Mouse (Mus musculus) neural tube, embryonic 15.5 days (tissue): ENCODE data around the gene Stat4. TPM values are rescaled to one million over a fixed set of nuclear protein-coding genes. Genes with fewer than 3 reads are reported as not detected.

Experiments used
- ATAC-seq: fragments of 200-750 bp; cut with Nextera tagmentation; 2 replicates; pipeline ENCODE4 v1.8.0; 2017; ENCODE audit warnings: mild to moderate bottlenecking, moderate TSS enrichment, moderate library complexity; ENCODE audit not compliant: low FRiP score
- H3K27ac ChIP-seq: fragments of 300-500 bp; sonication (generic); replicated peaks from 2 replicates; pipeline ENCODE4 v1.5.1; 2015; ENCODE audit warnings: mild to moderate bottlenecking, inconsistent platforms
- H3K27me3 ChIP-seq: fragments of 300-500 bp; sonication (generic); replicated peaks from 2 replicates; pipeline ENCODE4 v1.6.1; 2015; ENCODE audit warnings: inconsistent platforms
- H3K36me3 ChIP-seq: fragments of 300-500 bp; sonication (generic); 2 replicates; pipeline ENCODE4 v1.6.1; 2015; ENCODE audit warnings: inconsistent platforms
- H3K4me1 ChIP-seq: fragments of 300-500 bp; sonication (generic); 2 replicates; pipeline ENCODE4 v1.6.1; 2015; ENCODE audit warnings: inconsistent platforms
- H3K4me2 ChIP-seq: fragments of 300-500 bp; sonication (generic); 2 replicates; pipeline ENCODE4 v1.6.1; 2015; ENCODE audit warnings: inconsistent platforms, mild to moderate bottlenecking, moderate library complexity
- H3K4me3 ChIP-seq: fragments of 300-500 bp; sonication (generic); replicated peaks from 2 replicates; pipeline ENCODE4 v1.5.1; 2015; ENCODE audit warnings: mild to moderate bottlenecking, inconsistent platforms
- H3K9ac ChIP-seq: fragments of 300-500 bp; sonication (generic); replicated peaks from 2 replicates; pipeline ENCODE4 v1.6.1; 2015; ENCODE audit warnings: mild to moderate bottlenecking, inconsistent platforms
- H3K9me3 ChIP-seq: fragments of 300-500 bp; sonication (generic); replicated peaks from 2 replicates; pipeline ENCODE4 v1.6.1; 2016; ENCODE audit warnings: inconsistent platforms
- WGBS: fragments of 180-500 bp; shearing (Covaris S2); methylation state at CpG from one replicate; pipeline ENCODE4 v1.1.7; 2015; ENCODE audit warnings: mixed read lengths; 5-methylcytosine and 5-hydroxymethylcytosine counted together
- polyA plus RNA-seq: library from polyadenylated mRNA; unstranded; fragments of >200 nt; fragmentation: Nextera tagmentation; extraction: Ambion mirVana; gene quantifications from 2 replicates; pipeline ENCODE4 v1.2.1, GENCODE M21; 2015

Gene Stat4
- polyA plus RNA-seq, 1 experiment from 2014 or later: 0.45 TPM

DNA sequence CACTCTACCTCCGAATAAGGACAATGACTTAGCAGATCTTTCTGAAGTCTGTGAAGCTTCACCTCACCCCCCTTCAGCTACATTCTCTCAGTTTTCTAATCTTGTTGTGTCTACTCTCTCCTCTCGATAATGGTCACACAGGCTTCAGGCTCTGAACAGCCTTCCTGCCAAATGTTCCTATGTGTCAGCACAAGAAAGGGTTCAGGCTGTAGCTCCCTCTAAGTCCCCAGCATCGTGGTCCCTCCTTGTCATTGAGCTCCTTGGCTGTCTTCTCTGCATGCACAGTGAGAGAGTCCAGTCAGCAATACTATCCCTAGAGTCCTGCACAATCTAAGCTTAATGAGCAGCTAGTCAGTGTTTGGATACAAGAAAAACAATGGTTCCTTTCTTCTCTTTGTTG is 124.3 kb downstream of the Stat4 start:
- 74% methylated on average over 3 of the region's 3 CpGs for WGBS
- no peak for ATAC-seq

DNA sequence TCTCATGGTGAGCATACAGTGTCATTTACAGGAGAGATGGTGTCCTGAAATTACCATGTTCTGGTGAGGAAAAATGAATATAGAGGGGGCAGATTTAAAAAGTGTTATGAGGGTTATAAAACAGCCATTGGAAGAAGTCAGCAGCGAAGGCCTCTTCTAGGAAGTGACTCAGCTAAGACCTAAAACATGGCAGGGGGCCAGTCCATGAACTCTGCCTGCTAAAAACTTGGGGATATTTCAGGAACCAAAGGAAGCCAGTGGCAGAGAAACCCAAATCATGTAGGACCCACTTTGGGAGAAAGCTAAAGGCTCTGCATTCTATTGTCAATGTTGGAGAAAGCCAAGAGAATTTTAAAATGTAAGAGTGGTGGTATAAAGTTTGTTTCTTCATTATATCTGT is 125.4 kb downstream of the Stat4 start:
- Histone ChIP-seq H3K4me2 (no peak overlapping the region), H3K9ac (no peak overlapping the region), H3K27ac (no peak overlapping the region), H3K9me3 (no peaks in the 10 kb centered on the region), H3K4me1 (peaks cover 6% of the 10 kb centered on the region), H3K36me3 (no peaks in the 10 kb centered on the region), H3K4me3 (no peak overlapping the region), H3K27me3 (peaks cover 2% of the 10 kb centered on the region; the same call in 1 of the 2 replicates)
- WGBS: 86% methylated on average over 1 of the region's 1 CpGs
- ATAC-seq: no peak

More for the DNA sequence above, 124.3 kb downstream of the Stat4 start:
- Histone ChIP-seq H3K36me3 (no peaks in the 10 kb centered on the region), H3K9ac (no peak overlapping the region), H3K4me2 (no peak overlapping the region), H3K4me3 (no peak overlapping the region), H3K27me3 (no peaks in the 10 kb centered on the region; the same call in 1 of the 2 replicates), H3K27ac (no peak overlapping the region), H3K4me1 (peaks cover 6% of the 10 kb centered on the region), H3K9me3 (no peaks in the 10 kb centered on the region)

DNA sequence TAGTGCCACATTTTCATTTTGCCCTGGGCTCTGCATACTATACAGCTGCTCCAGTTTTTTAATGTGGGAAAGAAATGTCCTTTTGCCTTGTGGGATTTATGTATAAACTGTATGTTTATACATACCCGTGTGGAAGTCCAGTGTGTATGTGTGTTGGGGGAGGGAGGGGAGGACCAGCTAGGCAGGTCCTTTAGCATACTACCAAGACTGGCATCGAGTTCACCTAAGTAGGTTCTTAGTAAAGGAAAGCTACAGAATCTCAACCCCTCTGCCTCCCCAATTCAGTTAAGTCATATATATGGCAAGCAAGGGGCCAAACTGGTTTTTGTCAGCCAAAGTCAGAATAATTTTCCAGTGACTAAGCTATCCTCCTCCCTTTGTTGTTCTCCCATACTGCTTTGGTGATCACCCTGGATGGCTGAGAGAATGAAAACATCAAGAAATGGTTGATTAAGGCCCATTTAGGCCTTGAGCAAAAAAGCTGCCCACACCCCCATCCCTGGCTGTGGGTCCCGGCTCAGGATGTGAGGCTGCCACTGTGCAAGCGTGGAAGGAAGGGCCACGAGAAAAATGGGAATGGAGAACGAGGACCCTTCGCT is 126.2 kb downstream of the Stat4 start:
- Histone ChIP-seq H3K36me3 (no peaks in the 10 kb centered on the region), H3K9ac (peak overlapping the region; percentile 51), H3K9me3 (no peaks in the 10 kb centered on the region), H3K4me2 (peak overlapping the region; percentile 73), H3K4me1 (peaks cover 6% of the 10 kb centered on the region), H3K27ac (peak overlapping the region; percentile 91), H3K27me3 (peaks cover 2% of the 10 kb centered on the region; the same call in 1 of the 2 replicates), H3K4me3 (peak overlapping the region; percentile 37)
- ATAC-seq: peak; percentile 51
- WGBS: 29% methylated on average over 7 of the region's 7 CpGs

DNA sequence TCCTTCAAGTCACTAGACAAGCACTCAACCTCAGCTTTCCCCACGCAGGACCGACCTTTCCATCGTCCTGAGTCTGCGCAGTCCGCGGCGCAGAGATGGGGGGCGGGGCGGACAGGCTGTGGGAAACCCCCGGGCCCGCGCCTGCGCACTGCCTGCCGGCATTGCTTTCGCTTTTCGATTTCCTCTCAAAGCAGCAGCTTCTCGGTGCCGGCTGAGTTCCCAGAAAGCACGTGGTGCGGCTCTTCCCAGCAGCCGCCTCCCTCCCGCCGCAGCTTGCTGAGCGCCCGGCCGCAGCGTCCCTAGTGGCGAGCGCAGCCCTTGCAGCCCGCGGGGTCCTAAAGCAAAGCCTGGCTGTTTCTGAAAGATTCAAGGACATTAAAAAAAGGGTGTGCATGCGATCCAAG is 126.7 kb downstream of the Stat4 start:
- Histone ChIP-seq H3K9me3 (no peaks in the 10 kb centered on the region), H3K4me2 (peak overlapping the region; percentile 73), H3K27me3 (peaks cover 2% of the 10 kb centered on the region; the same call in 1 of the 2 replicates), H3K4me3 (peak overlapping the region; percentile 37), H3K9ac (peak overlapping the region; percentile 51), H3K27ac (peak overlapping the region; percentile 91), H3K36me3 (no peaks in the 10 kb centered on the region), H3K4me1 (peaks cover 9% of the 10 kb centered on the region)
- WGBS: under 1% methylated on average over 32 of the region's 32 CpGs
- peak; percentile 97 for ATAC-seq

DNA sequence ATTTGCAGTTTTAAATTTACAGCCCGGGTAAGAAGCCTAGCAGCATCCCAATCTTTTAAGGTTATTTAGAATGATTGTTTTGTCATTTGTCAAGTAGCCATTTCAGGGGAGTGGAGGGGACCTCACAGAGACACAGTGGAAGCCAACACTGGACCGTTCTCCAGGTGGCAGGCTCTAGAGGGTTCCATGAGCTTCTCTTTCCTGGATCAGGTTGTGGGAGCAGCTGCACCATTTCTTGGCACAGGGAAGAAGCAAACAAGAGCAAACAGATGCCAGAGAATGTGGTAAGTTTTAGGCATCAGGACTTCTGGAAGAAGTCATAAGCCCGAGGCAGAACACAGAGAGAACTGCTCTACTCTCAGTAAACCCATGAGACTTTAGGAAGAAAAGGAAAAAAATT is 129.5 kb downstream of the Stat4 start:
- Histone ChIP-seq H3K9me3 (no peaks in the 10 kb centered on the region), H3K4me2 (no peak overlapping the region), H3K27ac (no peak overlapping the region), H3K4me1 (peaks cover 23% of the 10 kb centered on the region), H3K4me3 (no peak overlapping the region), H3K36me3 (no peaks in the 10 kb centered on the region), H3K9ac (no peak overlapping the region), H3K27me3 (peaks cover 2% of the 10 kb centered on the region; the same call in 1 of the 2 replicates)
- 77% methylated on average over 3 of the region's 3 CpGs for WGBS
- ATAC-seq: no peak

DNA sequence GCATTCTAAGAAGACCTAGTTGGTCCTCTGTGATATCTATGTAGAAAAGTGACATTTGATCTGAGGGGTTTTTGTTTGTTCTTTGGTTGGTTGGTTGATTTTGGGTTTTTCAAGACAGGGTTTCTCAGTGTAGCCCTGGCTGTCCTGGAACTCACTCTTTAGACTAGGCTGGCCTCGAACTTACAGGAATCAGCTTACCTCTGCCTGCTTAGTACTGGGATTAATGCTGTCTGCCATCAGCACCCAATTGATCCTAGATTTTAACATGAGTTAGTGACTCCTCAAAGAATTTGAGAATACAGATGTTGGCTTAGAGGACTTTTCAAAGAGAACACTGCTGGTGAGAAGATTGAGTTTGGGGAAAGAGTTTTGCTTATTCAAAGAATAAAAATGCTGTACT is 130.8 kb downstream of the Stat4 start:
- ATAC-seq: no peak
- Histone ChIP-seq H3K9me3 (no peaks in the 10 kb centered on the region), H3K27me3 (peaks cover 2% of the 10 kb centered on the region; the same call in 1 of the 2 replicates), H3K4me3 (no peak overlapping the region), H3K4me2 (no peak overlapping the region), H3K36me3 (no peaks in the 10 kb centered on the region), H3K4me1 (peaks cover 23% of the 10 kb centered on the region), H3K27ac (no peak overlapping the region), H3K9ac (no peak overlapping the region)
- WGBS: 94% methylated on average over 1 of the region's 1 CpGs

DNA sequence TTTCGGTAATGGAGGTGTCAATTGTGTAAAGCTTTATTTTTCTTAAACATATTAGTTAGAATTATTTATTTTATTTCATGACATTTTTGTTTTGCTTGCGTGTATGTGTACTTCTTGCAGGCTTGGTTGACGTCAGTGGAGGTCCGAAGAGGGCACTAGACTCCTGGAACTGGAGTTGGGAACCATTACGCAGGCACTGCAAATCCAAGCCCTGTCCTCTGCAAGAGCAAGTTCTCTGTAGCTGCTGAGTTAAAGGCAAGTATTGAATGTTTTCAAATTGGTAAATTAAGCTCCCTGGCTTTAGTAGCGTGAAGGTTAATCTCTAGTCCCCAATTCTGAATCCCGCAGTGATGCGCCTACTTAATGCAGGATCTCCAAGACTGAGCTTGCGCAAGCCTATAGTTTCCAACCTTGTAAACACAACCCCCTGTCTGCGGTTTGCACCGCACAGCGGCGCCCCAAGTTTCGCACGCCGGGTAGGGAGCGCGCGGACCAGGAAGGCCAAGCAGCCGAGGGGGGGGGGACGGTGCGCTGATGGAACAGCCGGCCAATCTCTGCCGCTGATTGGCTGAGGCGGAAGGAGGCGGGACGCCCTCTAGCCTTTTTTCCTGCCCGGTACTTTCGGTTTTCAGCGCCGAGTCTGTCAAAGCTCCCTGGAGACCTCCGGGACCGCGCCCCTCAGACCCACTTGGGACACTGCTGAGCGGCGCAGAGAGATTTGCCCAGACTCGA is 132.1 kb downstream of the Stat4 start, which contains the start of gene Stat1:
TSS of gene Stat1 (plus strand) at position 581 of the 732 bp plus-strand sequence.
- Histone ChIP-seq H3K36me3 (no peaks in the 10 kb centered on the region), H3K27ac (peak within 1 kb of the TSS; percentile 71), H3K9me3 (no peaks in the 10 kb centered on the region), H3K4me2 (peak within 1 kb of the TSS; percentile 89), H3K4me3 (peak within 1 kb of the TSS; percentile 92), H3K9ac (peak within 1 kb of the TSS; percentile 71), H3K4me1 (peaks cover 17% of the 10 kb centered on the region), H3K27me3 (peaks cover 2% of the 10 kb centered on the region; the same call in 1 of the 2 replicates)
- ATAC-seq: peak; percentile 95
- 4% methylated on average over 37 of the region's 37 CpGs for WGBS

DNA sequence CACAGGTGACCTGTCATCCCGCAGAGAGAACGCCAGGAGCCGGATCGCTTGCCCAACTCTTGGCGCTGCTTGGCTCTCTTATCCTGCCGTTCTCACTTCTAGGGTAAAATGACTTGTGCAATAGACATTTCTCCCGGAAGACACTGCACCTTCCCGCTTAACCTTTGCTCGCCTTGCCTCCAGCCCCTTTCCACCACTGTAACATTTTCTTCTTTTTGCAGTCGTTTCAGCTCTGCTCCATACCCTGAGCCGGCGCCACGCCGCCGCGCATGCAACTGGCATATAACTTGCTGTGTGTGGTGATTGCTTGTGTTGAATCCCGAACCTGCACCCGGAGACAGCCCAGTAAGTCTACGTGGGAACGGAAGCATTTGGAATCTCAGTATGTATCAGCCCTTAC is 132.7 kb downstream of the Stat4 start:
- Histone ChIP-seq H3K27ac (0 out of 2 replicates have a peak overlapping the region, but pooled peaks have one; percentile 66), H3K4me1 (peaks cover 17% of the 10 kb centered on the region), H3K4me3 (peak overlapping the region; percentile 92), H3K36me3 (no peaks in the 10 kb centered on the region), H3K27me3 (peaks cover 2% of the 10 kb centered on the region; the same call in 1 of the 2 replicates), H3K9me3 (no peaks in the 10 kb centered on the region), H3K9ac (peak overlapping the region; percentile 71), H3K4me2 (peak overlapping the region; percentile 89)
- peak; percentile 43 for ATAC-seq
- WGBS: under 1% methylated on average over 20 of the region's 20 CpGs

DNA sequence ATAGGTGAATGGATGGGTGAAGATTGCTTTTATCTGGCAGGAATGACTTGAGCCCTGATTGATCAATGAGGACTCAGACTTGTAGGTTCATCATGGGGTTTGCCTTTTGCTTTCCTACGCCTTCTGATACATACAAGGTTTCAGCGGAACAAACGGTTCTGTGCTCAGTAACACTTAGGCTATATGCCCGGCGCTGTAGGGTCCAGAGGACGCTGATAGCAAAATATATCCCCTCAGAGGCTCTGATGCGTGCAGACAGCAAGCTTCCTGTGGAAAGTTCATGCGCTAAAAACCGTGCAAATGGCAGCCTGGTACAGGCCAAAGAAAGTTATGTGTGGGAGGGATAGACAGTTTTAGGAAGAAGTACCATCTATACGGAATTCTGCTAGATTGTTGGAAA is 133.2 kb downstream of the Stat4 start:
- Histone ChIP-seq H3K4me1 (peaks cover 17% of the 10 kb centered on the region), H3K4me3 (peak overlapping the region; percentile 92), H3K36me3 (no peaks in the 10 kb centered on the region), H3K27me3 (peaks cover 2% of the 10 kb centered on the region; the same call in 1 of the 2 replicates), H3K27ac (no peak overlapping the region), H3K4me2 (peak overlapping the region; percentile 89), H3K9ac (peak overlapping the region; percentile 71), H3K9me3 (no peaks in the 10 kb centered on the region)
- ATAC-seq: no peak
- WGBS: 35% methylated on average over 10 of the region's 10 CpGs

DNA sequence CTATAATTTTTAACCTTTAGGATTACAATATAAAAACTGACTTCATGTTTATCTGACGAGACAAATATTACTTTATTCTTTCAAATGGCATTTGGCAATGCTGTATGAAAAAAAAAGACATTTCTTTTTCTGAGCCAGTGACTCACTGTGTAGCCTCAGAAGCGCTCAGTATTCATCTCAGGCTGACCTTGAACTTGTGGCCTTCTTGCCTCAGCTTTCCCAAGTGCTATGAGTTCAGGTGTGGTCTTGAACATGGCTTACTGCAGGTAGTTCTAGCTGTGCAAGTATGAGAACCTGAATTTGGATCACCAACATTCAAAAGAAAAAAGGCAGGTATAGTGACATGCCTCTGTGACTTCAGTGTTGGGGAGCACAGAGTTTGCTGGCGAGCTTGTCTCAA is 134.1 kb downstream of the Stat4 start:
- Histone ChIP-seq H3K27ac (no peak overlapping the region), H3K36me3 (no peaks in the 10 kb centered on the region), H3K4me1 (peaks cover 17% of the 10 kb centered on the region), H3K9me3 (no peaks in the 10 kb centered on the region), H3K9ac (no peak overlapping the region), H3K4me2 (no peak overlapping the region), H3K27me3 (peaks cover 2% of the 10 kb centered on the region; the same call in 1 of the 2 replicates), H3K4me3 (no peak overlapping the region)
- WGBS: 93% methylated on average over 3 of the region's 3 CpGs
- no peak for ATAC-seq

DNA sequence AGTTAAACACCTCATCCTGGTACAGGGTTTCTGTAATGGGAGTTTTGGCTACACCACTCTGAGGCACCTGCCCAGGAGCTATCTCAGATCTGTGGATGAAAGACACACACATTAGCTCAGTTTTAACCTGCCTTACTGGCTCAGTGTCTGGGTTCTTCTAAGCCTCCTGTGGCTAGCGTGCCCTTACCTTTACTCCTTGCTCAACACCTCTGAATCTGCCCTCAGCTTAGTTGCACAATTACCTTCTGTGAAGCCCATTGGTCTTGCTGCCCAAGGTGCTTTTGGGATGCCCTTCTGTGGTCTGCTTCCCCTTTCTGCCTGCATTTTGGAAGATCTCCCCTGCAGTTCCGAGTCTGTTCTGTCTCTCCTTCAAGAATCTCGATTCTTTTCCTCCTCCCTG is 137.9 kb downstream of the Stat4 start:
- Histone ChIP-seq H3K36me3 (peaks cover 6% of the 10 kb centered on the region), H3K9ac (no peak overlapping the region), H3K4me1 (peaks cover 10% of the 10 kb centered on the region), H3K4me3 (no peak overlapping the region), H3K27ac (no peak overlapping the region), H3K9me3 (no peaks in the 10 kb centered on the region), H3K4me2 (no peak overlapping the region), H3K27me3 (no peaks in the 10 kb centered on the region)
- no peak for ATAC-seq
- WGBS: 73% methylated on average over 3 of the region's 3 CpGs

DNA sequence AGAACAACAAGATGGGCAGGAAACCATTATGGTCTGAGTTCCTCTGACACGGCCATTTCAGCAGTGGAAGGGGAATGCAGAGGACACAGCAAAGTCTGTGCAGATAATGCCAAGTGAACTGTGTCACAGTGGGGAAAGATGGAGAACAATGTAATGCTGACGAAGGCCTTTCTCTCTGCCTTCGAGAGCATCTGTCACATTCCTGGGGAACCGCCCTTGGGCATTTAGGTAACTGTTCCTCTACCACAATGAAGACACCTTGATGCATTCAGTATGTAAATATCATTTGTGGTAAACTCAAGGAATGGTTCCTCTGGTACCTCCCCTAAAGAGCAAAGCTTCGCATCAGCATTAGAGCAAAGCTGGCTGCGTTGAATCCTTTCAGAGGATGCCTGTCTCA is 140.4 kb downstream of the Stat4 start:
- WGBS: 90% methylated on average over 6 of the region's 6 CpGs
- ATAC-seq: no peak
- Histone ChIP-seq H3K4me1 (no peaks in the 10 kb centered on the region), H3K36me3 (peaks cover 6% of the 10 kb centered on the region), H3K9me3 (no peaks in the 10 kb centered on the region), H3K27me3 (no peaks in the 10 kb centered on the region), H3K9ac (no peak overlapping the region), H3K27ac (no peak overlapping the region), H3K4me2 (no peak overlapping the region), H3K4me3 (no peak overlapping the region)
